Mouse (Mus musculus) right cerebral cortex, postnatal 10 days (tissue): Measurements from ENCODE around the gene Gdf2.

Experiments used
- DNase-seq, 2 experiments: peaks; one replicate each; pipeline ENCODE4 v3.0.0; 2021; ENCODE audit warnings: low spot score in 2 of 2

Gdf2 gene

DNA sequence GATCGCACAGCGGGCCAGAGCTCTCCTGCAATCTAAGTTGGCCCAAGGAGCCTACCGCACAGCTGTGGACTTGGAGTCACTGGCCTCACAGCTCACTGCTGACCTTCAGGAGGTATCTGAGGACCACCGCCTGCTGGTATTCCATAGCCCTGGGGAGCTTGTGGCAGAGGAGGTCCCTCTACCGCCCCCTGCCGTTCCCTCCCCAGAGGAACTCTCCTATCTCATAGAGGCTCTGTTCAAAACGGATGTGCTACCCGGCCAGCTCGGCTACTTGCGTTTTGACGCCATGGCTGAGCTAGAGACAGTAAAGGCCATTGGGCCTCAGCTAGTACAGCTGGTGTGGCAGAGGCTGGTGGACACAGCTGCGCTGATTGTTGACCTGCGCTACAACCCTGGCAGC, 15.2 kb downstream of the Gdf2 start:
- DNase-seq, result no peak

DNA sequence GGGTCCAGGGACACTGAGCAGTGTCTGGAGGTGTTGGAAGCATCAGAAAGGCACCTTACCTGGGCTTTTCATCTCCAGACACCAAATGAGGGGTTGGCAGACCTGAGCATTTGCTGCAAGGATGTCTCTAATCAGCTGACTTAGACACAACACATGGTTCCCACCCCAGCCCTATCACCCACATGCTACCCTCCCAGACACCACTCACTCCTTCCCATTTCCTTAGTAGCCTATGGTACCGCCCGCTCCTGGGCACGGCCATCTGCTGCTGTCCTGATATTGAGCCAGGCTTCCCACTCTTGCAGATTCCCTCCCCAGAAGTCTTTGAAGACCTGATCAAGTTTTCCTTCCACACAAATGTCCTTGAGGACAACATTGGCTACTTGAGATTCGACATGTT, 17.3 kb downstream of the Gdf2 start:
- DNase-seq, result no peak

DNA sequence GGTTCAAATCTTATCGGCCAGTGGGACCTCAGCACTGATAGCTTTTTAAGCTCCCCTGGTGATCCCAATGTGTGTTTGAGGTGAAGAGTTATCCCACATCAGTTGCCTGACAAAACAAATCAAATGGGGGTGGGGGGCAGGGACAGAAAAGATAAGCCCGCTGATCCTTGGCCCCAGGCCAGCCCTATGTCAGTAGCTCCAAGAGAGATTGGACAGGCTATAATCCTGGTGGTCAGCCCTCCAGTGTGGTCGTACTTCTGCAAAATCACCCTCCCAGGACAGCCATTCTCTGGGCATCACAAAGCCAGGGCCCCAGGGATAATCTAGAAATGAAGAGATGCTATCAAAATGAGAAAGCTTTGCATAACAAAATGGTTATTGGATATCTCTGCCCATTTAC, 18.0 kb downstream of the Gdf2 start:
- DNase-seq, result no peak

DNA sequence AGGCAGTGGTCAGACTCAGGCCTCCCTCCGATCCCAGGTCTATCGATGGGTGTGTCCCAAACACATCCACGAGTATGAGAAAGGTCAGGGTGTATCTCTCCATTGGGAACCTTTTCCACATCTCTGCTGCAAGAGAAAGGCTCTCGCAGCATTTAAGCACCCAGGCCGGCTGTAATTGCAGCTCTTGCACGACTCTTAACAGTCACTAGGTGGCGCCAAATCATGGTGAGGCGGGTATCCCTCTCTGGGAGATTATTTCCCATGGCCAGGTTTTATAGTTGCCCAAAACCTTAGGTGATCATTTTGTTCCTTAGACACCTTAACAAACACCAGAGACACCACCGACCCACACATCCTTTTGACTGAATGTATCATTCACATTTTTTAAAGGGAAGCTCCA, 18.5 kb downstream of the Gdf2 start:
- peak; percentile 55 to 72 for DNase-seq

DNA sequence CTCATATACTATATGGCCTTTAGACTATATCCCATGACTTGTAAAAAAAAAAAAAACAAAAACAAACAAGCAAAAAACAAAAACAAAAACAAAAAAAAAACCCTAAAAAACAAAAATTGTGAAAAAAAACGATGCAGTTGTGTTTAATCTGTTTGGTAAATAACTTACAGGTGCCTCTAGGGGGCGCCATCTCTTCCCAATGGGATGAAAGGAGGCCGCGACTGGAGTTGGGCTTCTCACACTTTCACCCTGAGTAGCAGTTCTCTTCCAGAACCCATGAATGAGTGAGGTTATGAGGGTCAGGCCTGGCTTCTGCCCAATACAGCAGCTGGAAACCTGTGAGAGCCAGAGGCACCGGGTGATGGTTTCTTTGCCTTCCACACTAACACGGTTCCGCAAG, 24.8 kb downstream of the Gdf2 start:
- no peak for DNase-seq

DNA sequence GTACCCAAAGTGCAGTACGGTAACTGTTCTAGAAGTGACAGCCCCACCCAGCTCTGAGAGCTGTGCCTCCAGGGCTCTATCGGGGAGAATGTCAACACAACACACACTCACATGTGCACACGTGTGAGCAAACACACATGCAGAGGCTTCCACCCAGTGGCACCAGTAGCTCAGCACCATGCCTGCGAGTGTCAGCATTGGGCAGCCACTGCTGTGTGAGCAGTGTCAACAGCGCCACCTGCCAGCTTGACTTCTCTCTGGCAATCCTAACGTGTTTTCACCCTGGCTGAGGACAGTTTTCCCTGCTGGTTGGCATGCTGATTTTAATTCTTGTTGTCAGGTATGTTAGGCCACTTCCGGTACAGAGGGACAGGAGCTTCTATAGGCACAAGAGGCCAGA, 31.8 kb downstream of the Gdf2 start:
- DNase-seq, result no peak

DNA sequence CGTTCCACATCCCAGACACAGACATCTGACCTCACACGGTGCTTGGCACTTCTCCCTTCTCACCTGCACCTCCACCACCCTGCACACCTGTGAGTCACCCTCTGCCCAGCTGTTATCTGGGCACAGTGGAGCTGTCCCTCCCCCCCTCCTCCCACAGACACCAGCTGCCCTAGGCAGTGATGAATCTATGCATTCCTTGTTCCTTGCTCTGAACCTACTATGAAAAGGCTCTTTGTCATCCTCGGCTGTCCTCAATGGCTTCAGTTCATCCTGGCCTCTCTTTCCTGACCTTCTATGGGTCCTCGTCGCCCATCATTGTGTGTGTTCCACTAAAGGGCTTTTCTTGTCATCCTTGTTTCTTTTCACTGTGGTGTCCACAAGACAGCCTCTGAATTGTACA, 33.9 kb downstream of the Gdf2 start:
- peak in 1 of 2 experiments; percentile 44 for DNase-seq

DNA sequence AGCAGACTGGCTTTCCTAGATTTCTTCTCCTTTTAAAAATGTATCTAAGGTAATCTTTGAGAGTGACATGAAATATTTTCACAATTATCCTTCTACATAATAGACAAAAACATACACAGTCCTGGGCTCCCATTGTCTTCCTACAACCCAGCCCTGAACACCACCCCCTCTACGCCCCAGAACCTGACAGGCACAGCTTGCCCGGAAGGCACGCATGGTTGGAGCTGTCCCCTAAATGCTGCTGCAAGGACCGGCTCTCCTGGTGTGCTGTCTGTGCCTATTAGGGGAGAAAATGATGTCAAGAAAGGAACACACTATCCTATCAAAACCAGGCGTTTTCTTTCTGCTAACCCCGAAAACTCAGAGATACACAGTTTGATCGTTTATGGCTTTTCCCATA, 36.9 kb downstream of the Gdf2 start:
- no peak for DNase-seq

DNA sequence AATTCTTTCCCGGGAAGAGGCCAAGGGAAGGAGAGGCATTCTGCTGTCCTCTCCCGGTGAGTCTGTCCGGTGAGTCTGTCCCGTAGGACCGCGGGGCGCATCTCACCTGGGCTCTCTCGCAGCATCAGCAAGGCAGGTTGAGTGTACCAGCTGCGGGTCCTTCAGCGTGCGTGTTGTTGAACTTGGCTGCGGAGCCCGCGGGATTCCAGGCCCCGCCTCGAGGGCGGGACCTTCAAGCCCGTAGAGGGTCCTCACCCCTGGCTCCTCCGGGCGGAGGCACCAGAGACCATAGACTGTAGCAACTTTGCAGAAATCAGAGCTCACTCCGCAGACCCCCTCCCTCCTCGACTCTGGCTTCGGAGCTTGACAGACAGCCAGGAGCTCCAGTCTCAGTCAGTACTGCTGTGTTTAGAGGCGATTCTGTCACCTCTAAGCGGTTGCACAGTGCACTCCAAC, 37.8 kb downstream of the Gdf2 start, which contains the start of gene Zfp488:
Gene Zfp488, minus strand, starts transcription at position 161 of the 456 bp plus-strand sequence.
- peak; percentile 48 to 53 for DNase-seq

DNA sequence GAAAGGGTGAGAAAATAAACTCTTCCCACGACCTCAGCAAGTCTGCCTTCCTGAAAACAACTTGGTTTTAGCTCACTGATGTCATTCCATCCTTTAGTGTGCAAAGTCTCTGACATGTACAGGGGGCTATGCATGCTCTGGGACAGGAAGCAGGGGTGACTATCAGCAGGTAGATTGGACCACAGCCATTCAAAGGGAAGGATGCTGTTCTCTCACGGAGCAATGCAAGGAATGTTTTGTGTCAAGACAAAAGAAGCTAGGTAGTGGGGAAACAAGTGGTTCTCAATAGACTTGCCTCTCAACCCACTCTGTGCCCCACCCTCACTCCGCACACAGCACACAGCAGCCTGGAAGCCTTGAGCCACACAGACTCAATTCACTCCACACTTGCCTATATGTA, 48.4 kb downstream of the Gdf2 start:
- DNase-seq, result no peak

DNA sequence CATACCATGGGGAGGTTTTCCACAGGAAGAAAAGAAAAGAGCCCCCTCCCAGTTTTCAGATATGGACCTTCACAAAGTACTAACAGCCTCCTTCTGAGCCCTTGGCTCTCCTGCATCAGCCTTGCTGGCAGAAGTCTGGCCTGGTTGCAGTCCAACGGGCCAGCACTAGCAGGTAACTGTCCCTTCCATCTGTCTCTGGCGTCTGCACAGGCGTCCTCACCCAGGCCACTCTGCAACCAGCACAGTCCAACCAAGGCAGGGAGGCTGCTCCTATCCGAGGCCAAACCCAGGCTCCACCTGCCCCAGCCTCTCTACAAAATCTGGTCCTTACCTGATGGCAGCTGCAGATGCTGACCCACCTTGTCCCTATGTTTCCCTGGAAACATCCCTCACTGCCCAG, 51.1 kb downstream of the Gdf2 start:
- peak in 1 of 2 experiments; percentile 11 for DNase-seq

DNA sequence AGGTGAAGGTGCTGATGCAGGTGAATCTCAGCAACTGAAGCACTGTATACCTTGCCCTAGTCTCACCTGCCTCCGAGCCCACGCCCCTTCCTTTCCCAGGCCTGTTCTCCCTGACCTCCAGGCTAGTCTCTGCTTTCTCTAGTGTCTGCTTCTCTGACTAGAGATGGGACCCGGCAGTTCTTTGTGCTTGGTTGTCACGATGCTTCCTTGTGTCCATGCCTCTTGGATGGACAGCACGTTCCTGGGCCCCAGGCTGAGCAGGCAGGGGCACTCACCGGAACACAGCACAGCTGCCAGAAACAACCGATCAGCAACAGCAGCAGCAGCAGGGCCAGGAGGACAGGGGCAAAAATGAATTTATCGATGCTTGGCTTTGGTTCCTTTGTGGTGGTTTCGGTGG, 52.2 kb downstream of the Gdf2 start:
- no peak for DNase-seq

DNA sequence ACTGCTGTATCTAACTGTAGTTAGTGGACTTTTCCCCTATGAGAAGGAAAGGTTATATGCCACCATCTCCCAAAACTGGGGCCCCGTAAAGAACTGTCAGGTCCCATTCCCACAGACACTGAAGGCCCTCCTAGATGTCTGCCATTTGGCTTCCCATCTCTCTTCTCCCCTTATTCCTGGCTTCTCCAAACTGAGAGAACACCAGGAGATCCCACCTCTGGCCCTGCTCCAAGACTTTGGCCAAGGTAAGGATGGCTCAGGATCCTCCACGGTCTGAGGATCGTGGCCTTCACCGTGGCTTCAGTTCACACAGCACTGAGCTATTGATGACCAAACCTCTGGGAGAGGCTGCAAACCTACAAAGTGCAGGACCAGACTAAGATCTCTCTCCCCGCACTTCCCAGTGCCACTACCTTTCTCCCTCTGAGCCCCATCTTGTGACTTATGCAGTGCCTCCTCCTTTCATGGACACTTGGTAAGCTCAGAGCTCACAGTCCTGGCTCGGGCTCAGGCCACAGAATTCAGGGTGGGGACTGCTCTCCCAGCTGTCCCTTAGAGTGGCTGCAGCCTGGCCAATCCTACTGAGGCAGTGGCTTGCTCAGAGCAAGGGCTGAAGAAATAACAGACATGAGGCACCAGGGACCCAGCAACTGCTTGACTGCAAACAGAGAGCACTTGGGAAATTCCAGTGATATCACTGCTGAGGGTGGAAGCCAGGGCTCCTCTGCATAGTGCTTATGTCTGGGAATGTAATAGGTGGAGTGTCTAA, 52.9 kb downstream of the Gdf2 start:
- DNase-seq, result no peak
